Mouse (Mus musculus): ENCODE results near the gene C1qa. TPM values are rescaled to one million over a fixed set of nuclear protein-coding genes. Genes with fewer than 3 reads are reported as not detected.

C1qa gene
- polyA plus RNA-seq, 1 experiment, result 43.6 TPM

DNA sequence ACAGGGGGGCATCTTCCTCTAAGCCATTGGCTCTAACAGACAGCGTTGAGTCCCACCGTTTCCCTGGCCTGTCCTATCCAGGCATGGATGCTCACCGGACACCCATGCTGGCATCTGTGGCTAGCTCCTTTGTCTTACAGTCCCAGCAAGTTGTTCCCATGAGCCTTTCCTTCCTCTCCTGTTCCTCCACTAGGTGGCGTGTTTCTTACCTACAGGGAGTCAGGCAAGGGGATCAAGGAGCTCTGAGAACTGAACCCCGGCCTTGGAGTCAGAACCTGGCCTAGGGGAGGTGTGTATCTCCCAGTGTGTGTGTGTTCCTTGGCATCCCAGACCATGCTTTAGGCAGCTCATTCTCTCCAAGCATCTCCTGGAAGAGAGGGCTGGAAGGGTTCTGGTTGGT is 30.3 kb upstream of the C1qa start:
- 9% methylated on average over 5 of the region's 5 CpGs for WGBS

DNA sequence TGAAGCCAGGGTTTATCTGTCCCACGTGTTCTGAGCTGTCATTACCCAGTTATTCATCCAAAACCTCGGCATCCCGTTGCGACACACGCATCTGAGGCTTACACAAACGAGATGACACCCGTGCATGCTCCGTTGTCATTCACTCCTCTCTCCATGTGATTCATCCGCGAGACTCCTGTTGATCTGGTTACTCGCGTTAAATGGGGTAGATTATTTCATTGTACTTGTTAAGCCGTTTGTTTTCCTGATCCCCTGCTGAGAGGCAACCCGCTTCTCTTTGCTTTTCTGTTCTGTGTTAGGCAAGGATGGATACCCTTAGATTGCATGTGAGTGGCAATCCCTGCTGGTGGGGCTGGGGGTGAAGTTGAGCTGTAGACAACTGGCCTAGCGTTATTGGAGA is 27.2 kb upstream of the C1qa start:
- no peak for TF ChIP-seq CTCF (IDR thresholded peaks at IDR 0.05; ENCODE audit: insufficient read depth, low read length)
- TF ChIP-seq POLR2A (IDR thresholded peaks at IDR 0.05; ENCODE audit: borderline replicate concordance, extremely low read depth, low read depth, low read length), result no peak
- 15% methylated on average over 15 of the region's 15 CpGs for WGBS
- no peak overlapping the region for H3K4me3 ChIP-seq (replicated peaks; ENCODE audit: extremely low read depth, low read depth, low read length)
- no peaks in the 10 kb centered on the region for H3K4me1 ChIP-seq (ENCODE audit: control insufficient read depth, insufficient read depth, low read length)
- no peak for DNase-seq

More for the DNA sequence above, 30.3 kb upstream of the C1qa start:
- TF ChIP-seq CTCF (IDR thresholded peaks at IDR 0.05; ENCODE audit: insufficient read depth, low read length), result 0 out of 2 replicates have a peak, but pooled peaks have one; percentile 7
- no peak for TF ChIP-seq POLR2A (IDR thresholded peaks at IDR 0.05; ENCODE audit: borderline replicate concordance, extremely low read depth, low read depth, low read length)
- DNase-seq, result no peak
- H3K4me3 ChIP-seq (replicated peaks; ENCODE audit: extremely low read depth, low read depth, low read length), result no peak overlapping the region
- no peaks in the 10 kb centered on the region for H3K4me1 ChIP-seq (ENCODE audit: control insufficient read depth, insufficient read depth, low read length)

DNA sequence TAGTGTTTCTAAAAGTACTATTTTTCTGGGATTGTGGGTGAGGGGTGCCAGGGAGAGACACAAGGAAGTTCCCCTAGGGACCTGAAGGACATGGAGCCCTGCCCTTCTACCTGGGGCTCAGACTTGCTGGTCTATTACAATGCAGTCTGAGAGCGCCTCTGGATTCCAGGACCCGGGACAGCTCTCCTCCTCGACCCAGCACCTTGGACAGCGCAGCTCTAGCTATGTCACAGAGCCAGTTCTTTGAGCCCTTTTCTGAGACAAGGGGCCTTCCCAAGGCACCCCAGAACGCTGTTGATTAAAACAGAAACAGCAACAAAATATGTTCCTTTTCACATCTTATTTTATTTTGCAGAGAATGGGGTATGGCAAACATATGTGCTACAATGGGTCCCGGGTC is 25.9 kb upstream of the C1qa start:
- no peak for TF ChIP-seq POLR2A (IDR thresholded peaks at IDR 0.05; ENCODE audit: borderline replicate concordance, extremely low read depth, low read depth, low read length)
- TF ChIP-seq CTCF (IDR thresholded peaks at IDR 0.05; ENCODE audit: insufficient read depth, low read length), result peak; percentile 10; the same call in 1 of the 2 replicates
- peak; percentile 55 for DNase-seq
- WGBS, result 5% methylated on average over 6 of the region's 6 CpGs
- Histone ChIP-seq H3K4me3 (replicated peaks; ENCODE audit: extremely low read depth, low read depth, low read length) (no peak overlapping the region), H3K4me1 (ENCODE audit: control insufficient read depth, insufficient read depth, low read length) (no peaks in the 10 kb centered on the region)

DNA sequence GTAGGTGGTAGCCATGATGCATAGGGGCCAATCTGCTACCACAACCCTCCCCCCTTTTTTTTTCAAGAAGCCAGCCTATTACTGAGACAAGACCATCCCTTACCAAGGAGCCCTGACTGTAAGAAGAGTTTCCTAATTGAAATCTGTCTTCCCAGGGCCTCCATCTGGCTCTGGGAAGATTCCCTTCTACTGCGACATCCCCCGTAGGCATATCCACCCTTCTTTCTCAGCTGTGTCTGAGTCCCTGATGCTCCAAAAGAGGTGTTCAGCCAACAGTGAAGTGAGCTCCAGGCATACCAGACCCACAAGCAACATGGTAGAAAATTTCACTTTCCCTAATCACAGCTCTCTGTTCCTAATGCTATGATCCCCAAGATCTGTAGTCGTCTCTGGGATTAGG is 20.9 kb upstream of the C1qa start:
- no peak for DNase-seq
- no peak overlapping the region for H3K4me3 ChIP-seq (replicated peaks; ENCODE audit: extremely low read depth, low read depth, low read length)
- TF ChIP-seq CTCF (IDR thresholded peaks at IDR 0.05; ENCODE audit: insufficient read depth, low read length) (no peak), POLR2A (IDR thresholded peaks at IDR 0.05; ENCODE audit: borderline replicate concordance, extremely low read depth, low read depth, low read length) (no peak)
- no peaks in the 10 kb centered on the region for H3K4me1 ChIP-seq (ENCODE audit: control insufficient read depth, insufficient read depth, low read length)
- 71% methylated on average over 3 of the region's 3 CpGs for WGBS

DNA sequence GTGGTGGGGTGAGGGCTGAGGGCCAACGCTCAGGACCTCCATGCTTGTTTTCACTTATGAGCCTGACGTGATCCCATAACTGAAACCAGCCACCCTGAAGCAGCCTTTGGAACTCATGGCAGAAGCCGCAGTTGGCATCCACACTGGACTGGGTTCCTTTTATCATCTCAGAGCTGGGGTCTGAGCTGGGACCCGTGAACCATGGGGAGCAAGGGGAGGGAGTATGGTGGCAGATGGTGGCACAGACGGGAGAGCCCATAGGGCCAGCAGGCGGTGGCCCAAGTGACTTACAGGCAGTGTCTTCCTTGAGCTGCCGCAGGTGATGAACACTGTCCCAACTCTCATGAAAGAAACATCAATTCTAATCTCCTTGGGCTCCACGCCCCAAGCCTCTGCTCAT is 20.2 kb upstream of the C1qa start:
- no peaks in the 10 kb centered on the region for H3K4me1 ChIP-seq (ENCODE audit: control insufficient read depth, insufficient read depth, low read length)
- no peak overlapping the region for H3K4me3 ChIP-seq (replicated peaks; ENCODE audit: extremely low read depth, low read depth, low read length)
- 79% methylated on average over 8 of the region's 8 CpGs for WGBS
- no peak for DNase-seq
- TF ChIP-seq POLR2A (IDR thresholded peaks at IDR 0.05; ENCODE audit: borderline replicate concordance, extremely low read depth, low read depth, low read length) (no peak), CTCF (IDR thresholded peaks at IDR 0.05; ENCODE audit: insufficient read depth, low read length) (no peak)

DNA sequence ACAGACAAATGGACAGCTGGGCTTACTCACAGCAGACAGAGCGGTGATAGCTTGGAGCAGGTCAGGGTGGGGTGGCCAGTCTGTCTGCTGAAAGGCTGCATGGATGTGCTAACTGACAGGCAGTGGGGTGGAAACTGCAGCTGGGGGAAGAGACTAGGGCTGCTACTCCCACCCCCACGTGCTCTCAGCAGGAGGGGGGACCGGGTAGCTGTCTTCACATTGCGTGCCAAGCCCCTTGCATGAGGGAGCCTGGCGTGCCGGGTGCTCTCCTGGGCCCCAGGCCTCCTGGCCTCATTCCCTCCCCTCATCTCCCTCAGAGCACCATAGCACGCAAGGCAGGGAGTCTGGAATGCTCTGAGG is 18.5 kb upstream of the C1qa start:
- WGBS, result 24% methylated on average over 7 of the region's 7 CpGs
- no peak overlapping the region for H3K4me3 ChIP-seq (replicated peaks; ENCODE audit: extremely low read depth, low read depth, low read length)

DNA sequence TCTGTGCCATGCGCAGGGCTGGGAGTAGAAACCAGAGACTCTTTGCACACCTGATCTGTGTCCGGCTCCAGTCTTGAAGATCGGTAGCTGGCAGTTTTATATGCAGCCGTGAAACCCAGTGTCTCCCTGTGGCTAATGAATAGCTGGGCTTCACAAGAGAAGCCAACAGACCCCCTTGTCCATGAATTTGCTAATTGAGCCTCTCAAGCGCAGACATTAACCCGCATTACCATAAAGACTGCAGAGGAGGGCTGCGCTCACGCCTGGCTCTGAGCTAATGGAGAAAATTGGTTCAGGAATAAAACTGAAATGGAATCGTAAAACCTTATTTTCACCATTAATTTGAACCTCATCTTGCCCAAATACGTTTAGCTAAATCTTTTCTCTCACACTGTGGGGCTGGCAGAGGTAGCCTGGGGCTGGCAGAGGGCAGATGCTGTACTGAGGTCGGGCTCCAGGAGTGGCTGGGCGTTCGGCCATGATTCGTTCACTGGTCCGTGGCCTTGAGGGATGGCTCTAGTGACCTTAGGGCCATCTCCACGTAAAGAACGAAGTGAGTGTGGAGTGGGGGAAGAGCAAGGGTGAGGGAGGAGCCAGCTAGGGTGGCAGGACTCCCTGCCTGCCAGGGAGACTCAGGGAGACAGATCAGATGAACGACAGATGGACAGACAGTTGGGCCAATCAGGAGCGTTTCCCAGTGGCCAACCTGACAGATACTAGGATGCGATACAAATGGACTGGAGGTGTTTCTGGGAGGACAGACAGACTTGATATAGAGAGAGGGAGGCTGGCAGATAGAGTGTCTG is 18.0 kb upstream of the C1qa start:
- 51% methylated on average over 20 of the region's 20 CpGs for WGBS
- DNase-seq, result no peak
- no peaks in the 10 kb centered on the region for H3K4me1 ChIP-seq (ENCODE audit: control insufficient read depth, insufficient read depth, low read length)
- TF ChIP-seq CTCF (IDR thresholded peaks at IDR 0.05; ENCODE audit: insufficient read depth, low read length), result no peak
- TF ChIP-seq POLR2A (IDR thresholded peaks at IDR 0.05; ENCODE audit: borderline replicate concordance, extremely low read depth, low read depth, low read length), result no peak
- H3K4me3 ChIP-seq (replicated peaks; ENCODE audit: extremely low read depth, low read depth, low read length), result no peak overlapping the region

More for the DNA sequence above, 18.5 kb upstream of the C1qa start:
- H3K4me1 ChIP-seq (ENCODE audit: control insufficient read depth, insufficient read depth, low read length), result no peaks in the 10 kb centered on the region
- TF ChIP-seq CTCF (IDR thresholded peaks at IDR 0.05; ENCODE audit: insufficient read depth, low read length) (no peak), POLR2A (IDR thresholded peaks at IDR 0.05; ENCODE audit: borderline replicate concordance, extremely low read depth, low read depth, low read length) (no peak)
- DNase-seq, result no peak

DNA sequence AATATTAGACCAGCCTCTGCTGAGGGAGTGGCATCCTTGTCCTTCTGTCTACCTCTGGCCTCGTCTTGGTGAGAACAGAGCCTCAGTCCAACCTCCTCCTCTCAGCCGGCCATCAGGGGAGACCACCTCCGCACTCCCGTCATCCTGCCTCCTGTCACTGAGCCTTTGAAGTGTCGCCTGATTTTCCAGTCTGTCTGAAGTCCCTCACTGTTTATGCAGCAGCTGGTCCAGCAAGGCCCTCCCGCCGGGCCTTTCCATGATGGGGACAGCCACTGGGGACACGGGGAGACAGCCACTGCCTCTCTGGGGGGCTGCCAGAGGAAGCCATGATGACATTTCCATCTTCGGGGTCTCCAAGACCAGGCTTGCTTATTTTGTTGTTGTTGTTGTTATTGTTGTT is 14.2 kb upstream of the C1qa start:
- WGBS, result 12% methylated on average over 9 of the region's 9 CpGs
- no peak for DNase-seq
- no peak overlapping the region for H3K4me3 ChIP-seq (replicated peaks; ENCODE audit: extremely low read depth, low read depth, low read length)
- TF ChIP-seq POLR2A (IDR thresholded peaks at IDR 0.05; ENCODE audit: borderline replicate concordance, extremely low read depth, low read depth, low read length) (no peak), CTCF (IDR thresholded peaks at IDR 0.05; ENCODE audit: insufficient read depth, low read length) (no peak)
- no peaks in the 10 kb centered on the region for H3K4me1 ChIP-seq (ENCODE audit: control insufficient read depth, insufficient read depth, low read length)

DNA sequence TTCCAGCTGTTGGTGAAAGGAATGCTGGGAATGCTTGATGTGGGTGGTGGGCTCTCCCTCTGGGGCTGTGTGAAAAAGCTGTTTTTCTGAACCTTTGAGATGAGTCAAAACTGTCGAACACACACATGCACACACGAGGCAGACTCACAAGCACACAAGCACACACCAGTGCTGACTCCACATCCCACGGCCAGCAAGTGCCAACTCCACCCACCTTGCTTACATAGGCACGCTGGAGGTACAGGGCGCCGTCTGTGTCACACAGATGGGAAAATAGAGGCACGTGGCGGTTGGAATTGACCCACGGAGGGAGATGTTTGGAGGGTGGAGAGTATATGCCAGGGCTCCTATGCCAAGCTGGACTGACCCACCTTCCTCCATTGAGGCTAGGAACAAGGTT is 13.2 kb upstream of the C1qa start:
- TF ChIP-seq POLR2A (IDR thresholded peaks at IDR 0.05; ENCODE audit: borderline replicate concordance, extremely low read depth, low read depth, low read length), result no peak
- no peak for TF ChIP-seq CTCF (IDR thresholded peaks at IDR 0.05; ENCODE audit: insufficient read depth, low read length)
- 33% methylated on average over 9 of the region's 9 CpGs for WGBS
- H3K4me1 ChIP-seq (ENCODE audit: control insufficient read depth, insufficient read depth, low read length), result no peaks in the 10 kb centered on the region
- H3K4me3 ChIP-seq (replicated peaks; ENCODE audit: extremely low read depth, low read depth, low read length), result no peak overlapping the region
- no peak for DNase-seq

DNA sequence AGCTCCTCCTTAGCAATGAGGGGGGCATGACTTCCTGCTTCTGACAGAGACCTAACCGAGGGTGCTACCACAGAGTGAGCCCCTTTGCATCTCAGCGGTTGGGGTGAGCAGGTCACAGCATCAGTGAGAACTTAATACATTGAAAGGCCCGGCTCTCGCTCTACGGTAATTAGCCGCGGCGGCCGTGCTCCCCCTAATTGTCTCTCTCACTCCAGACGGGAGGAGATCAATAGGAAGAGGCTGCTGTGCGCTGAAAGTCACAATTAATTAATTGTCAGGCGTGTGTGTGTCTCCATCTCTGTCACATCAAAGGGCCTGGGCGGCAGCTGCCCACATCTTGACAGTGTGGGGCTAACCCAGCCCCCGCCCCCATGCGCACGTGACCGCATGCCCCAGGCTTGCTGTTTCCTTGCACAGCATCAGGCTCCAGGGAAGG is 12.6 kb upstream of the C1qa start:
- WGBS, result 8% methylated on average over 17 of the region's 17 CpGs
- DNase-seq, result no peak
- Histone ChIP-seq H3K4me3 (replicated peaks; ENCODE audit: extremely low read depth, low read depth, low read length) (no peak overlapping the region), H3K4me1 (ENCODE audit: control insufficient read depth, insufficient read depth, low read length) (no peaks in the 10 kb centered on the region)
- TF ChIP-seq POLR2A (IDR thresholded peaks at IDR 0.05; ENCODE audit: borderline replicate concordance, extremely low read depth, low read depth, low read length) (no peak), CTCF (IDR thresholded peaks at IDR 0.05; ENCODE audit: insufficient read depth, low read length) (no peak)
